Mouse (Mus musculus) ES-E14 (cell line): ENCODE data around the gene Dio3.

ENCODE experiments used
- ZC3H11A ChIP-seq: IDR thresholded peaks from 2 replicates; pipeline ENCODE4 v1.6.1; 2012; ENCODE audit warnings: low read depth, mild to moderate bottlenecking, inconsistent platforms, low read length, borderline replicate concordance
- ZNF384 ChIP-seq: IDR thresholded peaks from 2 replicates; pipeline ENCODE4 v1.6.1; 2012; ENCODE audit warnings: low read depth, low read length, inconsistent platforms

- TF ChIP-seq ZNF384 (no peak), ZC3H11A (no peak)
Observed at GRCm38 (mm10) chr12:110292816-110293215, 13.9 kb downstream of the Dio3 start.
